Mouse (Mus musculus) frontal cortex, postnatal 25 days (tissue): ENCODE data around the gene Rnpepl1.
"Not testable (repeated sequence)": the region's sequence is repeated elsewhere in the genome, so short reads cannot be mapped to it uniquely, and the experiment has no call there.

Source experiments
- DNase-seq, 2 experiments: peaks; one replicate each; pipeline ENCODE4 v3.0.0; 2022; ENCODE audit warnings: low spot score in 2 of 2

The Rnpepl1 gene

GRCm38 (mm10) chr1:92943219-92943989 is 32.8 kb downstream of the Rnpepl1 start:
- DNase-seq, result no peak

- DNase-seq, result no peak
These were observed 37.4 kb downstream of the Rnpepl1 start for GRCm38 (mm10) chr1:92947966-92948365.

- DNase-seq, result no peak
These were observed 38.8 kb downstream of the Rnpepl1 start for GRCm38 (mm10) chr1:92949426-92949825.

GRCm38 (mm10) chr1:92950607-92951006 is 40.0 kb downstream of the Rnpepl1 start, which contains the start of gene Gpr35:
Gene Gpr35 (plus strand): TSS chr1:92950865.
- no peak for DNase-seq

DNA sequence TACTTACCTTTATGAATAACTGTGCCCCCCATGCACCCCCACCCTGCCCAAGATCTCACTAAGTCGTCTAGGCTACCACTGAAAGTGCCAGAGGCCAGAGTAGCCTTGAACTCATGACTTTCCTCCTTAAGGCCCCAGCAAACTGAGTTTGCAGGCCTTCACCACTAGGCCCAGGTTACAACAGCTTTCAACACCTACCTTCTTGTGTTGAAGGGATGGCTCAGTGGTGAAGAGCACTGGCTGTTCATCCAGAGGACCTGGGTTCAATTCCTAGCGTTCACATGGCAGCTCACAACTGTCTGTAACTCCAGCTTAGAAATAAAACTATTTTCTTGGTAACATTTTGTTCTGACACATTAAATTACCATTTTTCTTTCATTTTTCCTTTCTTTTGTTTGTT is 43.1 kb downstream of the Rnpepl1 start:
- no peak for DNase-seq

DNA sequence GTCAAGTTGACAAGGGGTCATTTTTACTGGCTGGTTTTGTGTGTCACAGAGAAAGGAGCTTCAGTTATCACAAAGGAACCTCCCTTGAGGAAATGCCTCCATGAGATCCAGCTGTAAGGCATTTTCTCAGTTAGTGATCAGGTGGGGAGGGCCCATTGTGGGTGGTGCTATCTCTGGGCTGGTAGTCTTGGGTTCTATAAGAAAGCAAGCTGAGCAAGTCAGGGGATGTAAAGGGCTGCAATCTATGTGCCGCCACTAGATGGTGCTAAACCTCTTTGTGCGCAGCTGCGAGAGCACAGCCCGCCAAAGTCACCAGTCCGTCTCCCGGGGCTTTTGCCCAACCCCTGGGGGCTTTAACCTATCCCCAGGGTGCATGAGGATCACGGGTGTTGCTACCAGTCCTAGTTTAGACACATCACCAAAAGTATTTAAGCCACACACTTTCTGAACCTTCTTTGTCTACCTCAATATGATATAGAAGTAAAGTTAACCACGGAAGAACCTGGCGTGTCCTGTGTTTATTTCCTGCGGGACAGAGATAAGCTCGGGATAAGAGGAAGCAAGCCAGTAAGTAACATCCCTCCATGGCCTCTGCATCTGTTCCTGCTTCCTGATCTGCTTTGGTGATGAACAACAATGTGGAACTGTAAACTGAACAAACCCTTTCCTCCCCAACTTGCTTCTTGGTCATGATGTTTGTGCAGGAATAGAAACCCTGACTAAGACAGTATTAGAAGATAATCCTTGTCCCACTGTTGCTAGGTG is 46.2 kb downstream of the Rnpepl1 start:
- DNase-seq, result peak; percentile 64 to 75

GRCm38 (mm10) chr1:92958999-92959398 is 48.4 kb downstream of the Rnpepl1 start:
- no peak for DNase-seq

- DNase-seq, result not testable (repeated sequence)
These were observed 60.2 kb downstream of the Rnpepl1 start for GRCm38 (mm10) chr1:92970791-92971190.

- DNase-seq, result no peak
These were observed 61.6 kb downstream of the Rnpepl1 start for GRCm38 (mm10) chr1:92971879-92972795.

GRCm38 (mm10) chr1:92972854-92973253 is 62.3 kb downstream of the Rnpepl1 start:
- DNase-seq, result no peak
